Mouse (Mus musculus) lung, embryonic 16.5 days (tissue): Measurements from ENCODE around the gene Gpr65. TPM values are rescaled to one million over a fixed set of nuclear protein-coding genes. Genes with fewer than 3 reads are reported as not detected.

Source experiments
- polyA plus RNA-seq: library from polyadenylated mRNA; unstranded; fragments of >200 nt; fragmentation: Nextera tagmentation; extraction: Ambion mirVana; gene quantifications from 2 replicates; pipeline ENCODE4 v1.2.1, GENCODE M21; 2015

Gene Gpr65
- polyA plus RNA-seq, 1 experiment from 2014 or later = 1.6 TPM

Other genes with a start within 250 kb of the Gpr65 start
- 9.8 and 10.4 TPM in 2 replicates for gene Galc, start 9.2 kb upstream of the Gpr65 start, polyA plus RNA-seq